Mouse (Mus musculus) lung, postnatal 0 days (tissue): ENCODE results near the gene Inca1. TPM values are rescaled to one million over a fixed set of nuclear protein-coding genes. Genes with fewer than 3 reads are reported as not detected.

Source experiments
- ATAC-seq: fragments of 200-750 bp; cut with Nextera tagmentation; 2 replicates; pipeline ENCODE4 v1.8.0; 2017; ENCODE audit warnings: moderate library complexity
- DNase-seq: peaks from one replicate; pipeline ENCODE4 v3.0.0-alpha.2; 2016; ENCODE audit warnings: low spot score
- H3K27ac ChIP-seq: fragments of 300-500 bp; sonication (generic); 2 replicates; pipeline ENCODE4 v1.5.1; 2014; ENCODE audit warnings: antibody characterized with exemption, mild to moderate bottlenecking, low read length, mixed read lengths
- H3K27me3 ChIP-seq: fragments of 300-500 bp; sonication (generic); replicated peaks from 2 replicates; pipeline ENCODE4 v1.6.1; 2014; ENCODE audit warnings: low read length, mixed read lengths; ENCODE audit not compliant: insufficient read depth
- H3K36me3 ChIP-seq: fragments of 300-500 bp; sonication (generic); 2 replicates; pipeline ENCODE4 v1.6.1; 2014; ENCODE audit warnings: low read length, mixed read lengths; ENCODE audit not compliant: insufficient read depth
- H3K4me1 ChIP-seq: fragments of 300-500 bp; sonication (generic); 2 replicates; pipeline ENCODE4 v1.6.1; 2014; ENCODE audit warnings: antibody characterized with exemption, low read depth, low read length, mixed read lengths; ENCODE audit not compliant: insufficient read depth
- H3K4me2 ChIP-seq: fragments of 300-500 bp; sonication (generic); replicated peaks from 2 replicates; pipeline ENCODE4 v1.6.1; 2014; ENCODE audit warnings: low read depth, mild to moderate bottlenecking, low read length, moderate library complexity, mixed read lengths
- H3K4me3 ChIP-seq: fragments of 300-500 bp; sonication (generic); 2 replicates; pipeline ENCODE4 v1.5.1; 2014; ENCODE audit warnings: low read depth, low read length
- H3K9ac ChIP-seq: fragments of 300-500 bp; sonication (generic); replicated peaks from 2 replicates; pipeline ENCODE4 v1.6.1; 2014; ENCODE audit warnings: low read depth, mild to moderate bottlenecking
- H3K9me3 ChIP-seq: fragments of 300-500 bp; sonication (generic); 2 replicates; pipeline ENCODE4 v1.6.1; 2016; ENCODE audit warnings: low read length, mixed read lengths
- CTCF ChIP-seq: IDR thresholded peaks from 2 replicates; pipeline ENCODE4 v1.5.1; 2016; ENCODE audit warnings: antibody characterized with exemption, mild to moderate bottlenecking
- EP300 ChIP-seq: IDR thresholded peaks from 2 replicates; pipeline ENCODE4 v1.6.1; 2016; ENCODE audit warnings: antibody characterized with exemption, mild to moderate bottlenecking, control low read depth
- WGBS: fragments of 180-500 bp; shearing (Covaris S2); extraction: QIAGEN DNeasy Blood & Tissue Kit; methylation state at CpG from one replicate; pipeline ENCODE4 v1.1.7; 2014; 5-methylcytosine and 5-hydroxymethylcytosine counted together
- polyA plus RNA-seq: library from polyadenylated mRNA; unstranded; fragments of >200 nt; fragmentation: Nextera tagmentation; extraction: Ambion mirVana; gene quantifications from 2 replicates; pipeline ENCODE4 v1.2.1, GENCODE M21; 2015

Gene Inca1
- polyA plus RNA-seq, 1 experiment from 2014 or later = 2.4 TPM

DNA sequence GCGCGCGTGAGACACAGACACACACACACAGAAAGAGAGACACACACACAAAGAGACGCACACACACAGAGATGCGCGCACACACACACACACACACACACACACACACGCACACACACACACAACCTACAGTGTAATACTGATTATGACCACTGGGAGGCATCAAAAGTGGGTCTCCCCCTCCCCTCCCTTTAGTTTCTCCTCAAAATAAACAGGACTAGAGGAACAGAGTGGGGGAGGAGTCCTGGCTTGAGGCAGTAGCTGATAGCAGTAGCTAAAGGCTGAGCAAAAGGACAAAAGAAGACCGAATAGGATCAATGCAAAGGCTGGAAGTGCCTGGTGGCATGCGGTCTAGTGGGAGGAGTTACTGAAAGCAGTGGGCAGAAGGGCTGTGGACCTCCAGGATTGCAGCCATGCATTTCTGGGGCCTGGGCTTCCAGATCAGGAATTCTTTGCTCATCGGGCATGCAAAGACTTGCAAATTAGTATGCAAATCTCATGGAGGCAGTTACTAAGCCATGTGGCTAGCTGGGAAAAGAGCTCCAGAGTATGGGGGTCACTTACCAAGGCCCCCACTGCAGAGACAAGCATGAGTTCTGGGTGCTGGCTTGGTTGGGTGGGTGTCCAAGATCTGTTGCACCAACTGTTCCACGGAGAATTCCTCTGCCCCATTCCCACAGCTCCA, 17.9 kb downstream of the Inca1 start:
- Histone ChIP-seq H3K9ac (0 out of 2 replicates have a peak overlapping the region, but pooled peaks have one; percentile 16), H3K4me2 (no peak overlapping the region)
- DNase-seq = peak; percentile 88

DNA sequence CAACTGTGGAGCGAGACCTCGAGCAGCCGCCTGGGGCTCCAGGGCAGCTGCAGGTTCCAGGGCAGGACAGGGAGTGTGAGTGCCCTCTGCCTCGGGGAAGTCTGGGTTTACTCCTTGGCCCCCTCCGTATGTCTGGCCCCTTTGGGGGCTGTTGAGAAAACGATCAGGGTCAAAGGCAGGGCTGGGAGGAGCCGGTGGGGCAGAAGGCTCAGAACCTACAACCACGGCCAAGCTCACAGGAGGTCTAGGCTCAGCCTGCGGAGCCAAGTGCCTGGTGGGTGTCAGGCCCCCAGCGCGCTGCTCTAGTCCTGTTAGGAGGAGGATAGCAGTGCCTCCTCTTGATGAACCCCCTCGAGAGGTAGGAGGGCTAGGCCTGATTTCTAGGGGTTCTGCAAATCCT, 18.8 kb downstream of the Inca1 start:
- Histone ChIP-seq H3K27me3 (no peaks in the 10 kb centered on the region), H3K27ac (no peak overlapping the region), H3K9ac (no peak overlapping the region), H3K4me3 (no peak overlapping the region), H3K4me2 (no peak overlapping the region), H3K9me3 (no peaks in the 10 kb centered on the region), H3K4me1 (no peaks in the 10 kb centered on the region), H3K36me3 (peaks cover 33% of the 10 kb centered on the region; the same call in 1 of the 2 replicates)
- ATAC-seq (no peak), DNase-seq (no peak)
- 76% methylated on average over 12 of the region's 12 CpGs for WGBS
- no peak for TF ChIP-seq EP300

More for the DNA sequence above, 17.9 kb downstream of the Inca1 start:
- 37% methylated on average over 11 of the region's 11 CpGs for WGBS
- TF ChIP-seq CTCF (peak; percentile 88), EP300 (no peak)
- peaks cover 31% of the 10 kb centered on the region; the same call in 1 of the 2 replicates for H3K36me3 ChIP-seq
- ATAC-seq = peak; percentile 76
- H3K4me1 ChIP-seq = peaks cover 5% of the 10 kb centered on the region; the same call in 1 of the 2 replicates
- H3K9me3 ChIP-seq = no peaks in the 10 kb centered on the region
- H3K4me3 ChIP-seq = no peak overlapping the region
- H3K27me3 ChIP-seq = no peaks in the 10 kb centered on the region
- H3K27ac ChIP-seq = no peak overlapping the region

DNA sequence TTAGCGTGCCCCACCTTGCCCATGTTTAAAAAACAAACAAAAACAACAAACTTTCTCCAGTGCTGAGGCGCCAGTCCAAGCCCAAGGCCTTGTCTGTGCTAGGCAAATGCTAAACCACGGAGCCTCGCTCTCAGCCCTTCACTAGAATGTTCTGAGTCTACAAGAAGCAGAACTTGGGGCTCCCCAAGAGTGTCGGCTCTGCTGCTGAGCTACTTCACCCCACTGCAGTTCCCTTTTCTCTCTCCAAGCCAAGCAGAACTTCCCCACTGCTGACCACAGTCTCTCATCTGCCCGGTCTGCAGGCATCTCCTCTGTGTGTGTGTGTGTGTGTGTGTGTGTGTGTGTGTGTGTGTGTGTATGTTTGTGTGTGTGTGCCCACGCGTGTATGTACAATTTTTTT, 20.1 kb downstream of the Inca1 start:
- peak; percentile 47 for ATAC-seq
- peaks cover 36% of the 10 kb centered on the region; the same call in 1 of the 2 replicates for H3K36me3 ChIP-seq
- H3K9me3 ChIP-seq = no peaks in the 10 kb centered on the region
- no peaks in the 10 kb centered on the region for H3K4me1 ChIP-seq
- H3K4me2 ChIP-seq = no peak overlapping the region
- no peak overlapping the region for H3K27ac ChIP-seq
- DNase-seq = peak; percentile 35
- no peak overlapping the region for H3K9ac ChIP-seq
- 81% methylated on average over 8 of the region's 8 CpGs for WGBS
- no peak overlapping the region for H3K4me3 ChIP-seq
- H3K27me3 ChIP-seq = no peaks in the 10 kb centered on the region
- TF ChIP-seq EP300 (no peak), CTCF (no peak)

DNA sequence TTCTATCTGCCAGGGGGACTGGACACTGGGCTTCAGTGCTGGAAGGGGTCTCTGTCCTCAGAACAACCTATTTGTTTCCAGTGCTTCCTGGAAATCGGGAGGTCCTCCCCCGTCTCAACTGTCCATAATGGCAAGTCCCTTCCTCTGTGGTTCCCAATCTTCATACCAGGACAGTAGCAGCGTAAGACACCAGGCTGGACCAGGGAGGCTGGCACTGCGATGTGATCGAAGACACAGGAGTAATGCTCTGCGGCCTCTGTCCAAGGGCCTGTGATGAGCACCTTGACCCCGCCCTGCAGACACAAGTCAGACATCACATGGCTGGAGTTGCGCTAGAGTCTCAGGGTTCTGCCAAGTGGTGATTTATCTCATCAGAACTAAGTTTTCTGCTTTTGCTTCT, 20.6 kb downstream of the Inca1 start:
- Histone ChIP-seq H3K36me3 (peaks cover 36% of the 10 kb centered on the region; the same call in 1 of the 2 replicates), H3K9ac (no peak overlapping the region), H3K9me3 (no peaks in the 10 kb centered on the region), H3K27me3 (no peaks in the 10 kb centered on the region), H3K4me1 (no peaks in the 10 kb centered on the region), H3K4me2 (no peak overlapping the region), H3K4me3 (no peak overlapping the region), H3K27ac (no peak overlapping the region)
- no peak for TF ChIP-seq CTCF
- DNase-seq (no peak), ATAC-seq (no peak)
- 91% methylated on average over 8 of the region's 8 CpGs for WGBS

DNA sequence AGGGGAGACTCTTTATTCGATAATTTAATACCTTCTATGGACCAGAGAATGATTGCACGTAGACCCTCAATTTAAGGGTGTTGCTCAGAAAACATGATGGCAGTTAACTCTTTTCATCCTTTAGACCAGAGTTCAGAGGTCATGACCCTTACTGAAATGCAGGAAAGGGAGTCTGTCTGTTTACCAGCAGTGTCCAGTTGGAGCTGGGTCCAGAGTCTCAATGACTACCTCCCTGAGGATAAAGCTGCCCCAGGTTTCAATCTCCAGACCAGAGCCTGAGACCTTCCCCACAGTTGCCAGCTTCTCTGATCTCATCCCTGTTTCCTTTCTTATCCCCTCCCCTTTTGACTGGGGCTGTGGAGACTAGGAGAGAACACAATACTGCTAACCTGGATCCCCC, 21.4 kb downstream of the Inca1 start:
- H3K36me3 ChIP-seq = peaks cover 38% of the 10 kb centered on the region
- no peak overlapping the region for H3K4me3 ChIP-seq
- no peaks in the 10 kb centered on the region for H3K9me3 ChIP-seq
- no peak for DNase-seq
- WGBS = 88% methylated on average over 2 of the region's 2 CpGs
- no peak for ATAC-seq
- H3K4me2 ChIP-seq = no peak overlapping the region
- no peak overlapping the region for H3K27ac ChIP-seq
- TF ChIP-seq EP300 (no peak), CTCF (no peak)
- no peaks in the 10 kb centered on the region for H3K4me1 ChIP-seq
- no peaks in the 10 kb centered on the region for H3K27me3 ChIP-seq
- H3K9ac ChIP-seq = no peak overlapping the region

DNA sequence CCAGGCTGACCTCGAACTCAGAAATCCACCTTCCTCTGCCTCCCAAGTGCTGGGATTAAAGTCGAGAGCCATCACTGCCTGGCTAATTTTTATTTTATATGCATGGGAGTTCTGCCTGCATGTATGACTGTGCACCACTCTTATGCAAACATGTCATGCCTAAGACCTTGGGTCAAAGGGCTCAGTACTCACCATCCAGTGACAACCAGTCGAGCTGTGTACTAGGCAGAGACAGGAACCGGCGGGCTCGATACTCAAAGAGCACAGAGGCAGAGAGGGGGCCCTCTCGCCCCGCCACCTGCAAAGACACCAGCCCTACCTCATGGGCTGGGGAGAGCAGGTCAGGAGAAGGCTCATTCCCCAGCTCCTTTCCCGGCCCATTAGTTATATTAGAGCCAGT, 21.9 kb downstream of the Inca1 start:
- WGBS = 62% methylated on average over 9 of the region's 9 CpGs
- no peaks in the 10 kb centered on the region for H3K4me1 ChIP-seq
- H3K36me3 ChIP-seq = peaks cover 36% of the 10 kb centered on the region
- no peaks in the 10 kb centered on the region for H3K9me3 ChIP-seq
- H3K27me3 ChIP-seq = no peaks in the 10 kb centered on the region
- DNase-seq (no peak), ATAC-seq (no peak)
- TF ChIP-seq EP300 = no peak
- no peak for TF ChIP-seq CTCF
- H3K4me2 ChIP-seq = no peak overlapping the region
- H3K27ac ChIP-seq = no peak overlapping the region
- H3K9ac ChIP-seq = no peak overlapping the region
- H3K4me3 ChIP-seq = no peak overlapping the region
